Comparison of ENCODE assay signal across 8 mouse cellular contexts in genomic region chr13:81426896-81427755, GRCm38 (mm10).
DNase-seq lines count a peak whose midpoint lies in the region; ATAC-seq and TF ChIP-seq lines count a peak whose summit lies in the region.

No protein-coding gene starts in this region.

- no peaks in the 10 kb centered on the region for H3K27me3 ChIP-seq in hindbrain, postnatal 0 days (ENCODE audit: insufficient read depth, low read length)
- H3K27me3 ChIP-seq in limb, embryonic 11.5 days (ENCODE audit: control insufficient read depth, insufficient read depth, low read length): no peaks in the 10 kb centered on the region

- TF ChIP-seq CTCF in hindbrain, postnatal 0 days (IDR thresholded peaks at IDR 0.05; ENCODE audit: low read depth): peak; percentile 80

- no peak overlapping the region for H3K27ac ChIP-seq in hindbrain, postnatal 0 days
- no peak overlapping the region for H3K27ac ChIP-seq in limb, embryonic 11.5 days (replicated peaks; ENCODE audit: low read depth, low read length)

- no peaks in the 10 kb centered on the region for H3K9me3 ChIP-seq in hindbrain, postnatal 0 days (ENCODE audit: low read length)
- no peaks in the 10 kb centered on the region for H3K9me3 ChIP-seq in limb, embryonic 11.5 days (ENCODE audit: control insufficient read depth, low read length)

- ATAC-seq in hindbrain, postnatal 0 days: peak; percentile 35; the same call in 1 of the 2 replicates
- no peak for ATAC-seq in limb, embryonic 11.5 days (ENCODE audit: insufficient number of reproducible peaks, low FRiP score, low TSS enrichment, low read depth)

- H3K9ac ChIP-seq in hindbrain, postnatal 0 days (replicated peaks; ENCODE audit: low read length): no peak overlapping the region
- no peak overlapping the region for H3K9ac ChIP-seq in limb, embryonic 11.5 days (ENCODE audit: low read length)

- no peaks in the 10 kb centered on the region for H3K4me1 ChIP-seq in hindbrain, postnatal 0 days (ENCODE audit: insufficient read depth, low read length)
- no peaks in the 10 kb centered on the region for H3K4me1 ChIP-seq in limb, embryonic 11.5 days (ENCODE audit: control insufficient read depth, insufficient read depth, low read length)

- DNase-seq in ovary, postnatal 10 days (ENCODE audit: low spot score): peak; percentile 14
- no peak for DNase-seq in ovary, adult 18-20 months (ENCODE audit: low spot score)
- DNase-seq in adipocyte (ENCODE audit: low spot score): peak; percentile 60
- peak; percentile 58 for DNase-seq in embryo, embryonic 11 days
- peak; percentile 81 for DNase-seq in hindbrain, postnatal 0 days (ENCODE audit: low spot score)
- DNase-seq in limb, embryonic 11.5 days (ENCODE audit: low spot score): peak; percentile 78
- peak; percentile 60 for DNase-seq in ovary, postnatal 14 days (ENCODE audit: low spot score)
- no peak for DNase-seq in yolk sac, embryonic 10.5 days (ENCODE audit: low spot score)

- WGBS in hindbrain, postnatal 0 days: 74% methylated on average over 15 of the region's 15 CpGs
- WGBS in limb, embryonic 11.5 days: 80% methylated on average over 15 of the region's 15 CpGs

- H3K4me3 ChIP-seq in hindbrain, postnatal 0 days (ENCODE audit: low read length): no peak overlapping the region
- no peak overlapping the region for H3K4me3 ChIP-seq in limb, embryonic 11.5 days (ENCODE audit: low read depth, low read length)

- no peaks in the 10 kb centered on the region for H3K36me3 ChIP-seq in hindbrain, postnatal 0 days (ENCODE audit: insufficient read depth, low read length)
- no peaks in the 10 kb centered on the region for H3K36me3 ChIP-seq in limb, embryonic 11.5 days (ENCODE audit: control insufficient read depth, insufficient read depth, low read length)

- H3K4me2 ChIP-seq in hindbrain, postnatal 0 days (ENCODE audit: low read depth, low read length): no peak overlapping the region
- H3K4me2 ChIP-seq in limb, embryonic 11.5 days (ENCODE audit: low read depth, severe bottlenecking): no peak overlapping the region

Comparison
In these comparisons a context has a peak if more than half of its experiments do, and no peak if none do; other contexts are left out.
1. DNase-seq: peak in ovary, postnatal 10 days (single experiment), adipocyte (single experiment), embryo, embryonic 11 days (single experiment), hindbrain, postnatal 0 days (single experiment), limb, embryonic 11.5 days (single experiment) and ovary, postnatal 14 days (single experiment); none in ovary, adult 18-20 months (single experiment) and yolk sac, embryonic 10.5 days (single experiment).